Mouse (Mus musculus) liver, embryonic 12.5 days (tissue): ENCODE data around the gene Eif2b5. TPM values are rescaled to one million over a fixed set of nuclear protein-coding genes. Genes with fewer than 3 reads are reported as not detected.
A peak's percentile ranks its signal among the peaks of the same experiment; 100 is the strongest.

Experiments
- ATAC-seq: fragments of 200-750 bp; cut with Nextera tagmentation; 2 replicates; pipeline ENCODE4 v1.8.0; 2017; ENCODE audit warnings: moderate number of reproducible peaks, mild to moderate bottlenecking, moderate library complexity
- H3K27ac ChIP-seq: fragments of 300-500 bp; sonication (generic); 2 replicates; pipeline ENCODE4 v1.5.1; 2016; ENCODE audit warnings: mild to moderate bottlenecking
- H3K27me3 ChIP-seq: fragments of 300-500 bp; sonication (generic); replicated peaks from 2 replicates; pipeline ENCODE4 v1.6.1; 2016; ENCODE audit warnings: mild to moderate bottlenecking, moderate library complexity
- H3K36me3 ChIP-seq: fragments of 300-500 bp; sonication (generic); 2 replicates; pipeline ENCODE4 v1.6.1; 2016; ENCODE audit warnings: mild to moderate bottlenecking, moderate library complexity
- H3K4me1 ChIP-seq: fragments of 300-500 bp; sonication (generic); 2 replicates; pipeline ENCODE4 v1.6.1; 2016
- H3K4me2 ChIP-seq: fragments of 300-500 bp; sonication (generic); 2 replicates; pipeline ENCODE4 v1.6.1; 2016; ENCODE audit warnings: mild to moderate bottlenecking, moderate library complexity
- H3K4me3 ChIP-seq: fragments of 300-500 bp; sonication (generic); 2 replicates; pipeline ENCODE4 v1.5.1; 2016; ENCODE audit warnings: mild to moderate bottlenecking, moderate library complexity
- H3K9ac ChIP-seq: fragments of 300-500 bp; sonication (generic); 2 replicates; pipeline ENCODE4 v1.6.1; 2016; ENCODE audit warnings: mild to moderate bottlenecking, moderate library complexity
- H3K9me3 ChIP-seq: fragments of 300-500 bp; sonication (generic); replicated peaks from 2 replicates; pipeline ENCODE4 v1.6.1; 2016; ENCODE audit warnings: mild to moderate bottlenecking, moderate library complexity
- WGBS: fragments of 180-500 bp; shearing (Covaris S2); methylation state at CpG from one replicate; pipeline ENCODE4 v1.1.7; 2016; ENCODE audit not compliant: insufficient replicate concordance; 5-methylcytosine and 5-hydroxymethylcytosine counted together
- polyA plus RNA-seq: library from polyadenylated mRNA; unstranded; fragments of >200 nt; fragmentation: Nextera tagmentation; extraction: Ambion mirVana; gene quantifications from 2 replicates; pipeline ENCODE4 v1.2.1, GENCODE M21; 2016

Gene Eif2b5
- polyA plus RNA-seq, 1 experiment from 2014 or later, result 99.7 TPM

- H3K9me3 ChIP-seq, result no peaks in the 10 kb centered on the region
- H3K36me3 ChIP-seq, result peaks cover 83% of the 10 kb centered on the region
- H3K4me2 ChIP-seq, result no peak overlapping the region
- 81% methylated on average over 10 of the region's 10 CpGs for WGBS
- H3K4me3 ChIP-seq, result no peak overlapping the region
- no peak overlapping the region for H3K9ac ChIP-seq
- H3K27me3 ChIP-seq, result no peaks in the 10 kb centered on the region
- no peak overlapping the region for H3K27ac ChIP-seq
- ATAC-seq, result no peak
- H3K4me1 ChIP-seq, result peaks cover 37% of the 10 kb centered on the region
Measured at GRCm38 (mm10) chr16:20523886-20524285, 25.3 kb downstream of the Eif2b5 start.

DNA sequence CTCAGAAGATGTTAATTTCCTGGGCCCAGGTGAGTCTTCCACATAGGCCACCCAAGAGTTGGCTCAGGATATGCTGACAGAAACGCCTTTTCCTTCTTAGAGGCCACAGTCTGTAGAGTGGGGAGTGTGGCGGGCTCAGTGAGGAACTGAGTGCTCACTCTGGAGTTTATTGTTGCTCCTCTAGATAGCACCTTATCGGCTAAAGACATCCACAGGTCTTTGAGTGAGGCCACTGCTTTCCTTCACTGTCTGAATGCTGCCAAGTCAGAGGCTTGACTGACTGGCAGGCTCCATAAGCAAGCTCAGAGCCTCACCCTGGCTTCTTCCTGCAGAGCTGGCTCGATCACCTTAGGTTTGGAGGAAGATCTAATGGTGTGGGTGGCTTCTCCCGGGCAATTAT is 30.2 kb downstream of the Eif2b5 start:
- H3K36me3 ChIP-seq, result peaks cover 97% of the 10 kb centered on the region
- H3K27me3 ChIP-seq, result no peaks in the 10 kb centered on the region
- H3K27ac ChIP-seq, result peak overlapping the region; percentile 59
- H3K9me3 ChIP-seq, result no peaks in the 10 kb centered on the region
- ATAC-seq, result peak; percentile 88
- WGBS, result 61% methylated on average over 5 of the region's 5 CpGs
- H3K4me2 ChIP-seq, result peak overlapping the region; percentile 30
- peaks cover 24% of the 10 kb centered on the region for H3K4me1 ChIP-seq
- H3K9ac ChIP-seq, result peak overlapping the region; percentile 25; the same call in 1 of the 2 replicates
- no peak overlapping the region for H3K4me3 ChIP-seq

GRCm38 (mm10) chr16:20529375-20529774 is 30.8 kb downstream of the Eif2b5 start:
- Histone ChIP-seq H3K4me2 (no peak overlapping the region), H3K36me3 (peaks cover 91% of the 10 kb centered on the region), H3K27me3 (no peaks in the 10 kb centered on the region), H3K4me1 (peaks cover 24% of the 10 kb centered on the region), H3K4me3 (no peak overlapping the region), H3K9ac (peak overlapping the region; percentile 25; the same call in 1 of the 2 replicates), H3K9me3 (no peaks in the 10 kb centered on the region), H3K27ac (peak overlapping the region; percentile 59)
- ATAC-seq, result no peak
- 73% methylated on average over 1 of the region's 1 CpGs for WGBS

DNA sequence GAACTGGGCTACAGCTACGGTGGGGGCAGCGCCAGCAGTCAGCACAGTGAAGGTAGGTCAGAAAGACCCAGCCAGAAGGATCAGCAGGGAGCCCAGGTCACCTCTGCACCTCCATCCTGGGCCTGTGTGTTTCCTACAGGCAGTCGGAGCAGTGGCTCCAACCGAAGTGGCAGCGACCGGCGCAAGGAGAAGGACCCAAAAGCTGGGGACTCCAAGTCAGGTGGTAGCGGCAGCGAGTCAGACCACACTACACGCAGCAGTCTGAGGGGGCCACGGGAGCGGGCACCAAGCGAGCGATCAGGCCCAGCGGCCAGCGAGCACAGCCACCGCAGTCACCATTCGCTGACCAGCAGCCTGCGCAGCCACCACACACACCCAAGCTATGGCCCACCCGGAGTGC is 32.3 kb downstream of the Eif2b5 start:
- no peaks in the 10 kb centered on the region for H3K9me3 ChIP-seq
- no peak overlapping the region for H3K4me3 ChIP-seq
- H3K9ac ChIP-seq, result no peak overlapping the region
- 91% methylated on average over 20 of the region's 20 CpGs for WGBS
- ATAC-seq, result no peak
- no peak overlapping the region for H3K27ac ChIP-seq
- H3K27me3 ChIP-seq, result no peaks in the 10 kb centered on the region
- H3K4me1 ChIP-seq, result peaks cover 27% of the 10 kb centered on the region
- H3K36me3 ChIP-seq, result peaks cover 77% of the 10 kb centered on the region
- no peak overlapping the region for H3K4me2 ChIP-seq

GRCm38 (mm10) chr16:20534617-20535295 is 36.1 kb downstream of the Eif2b5 start:
- Histone ChIP-seq H3K9me3 (no peaks in the 10 kb centered on the region), H3K4me2 (peak overlapping the region; percentile 88), H3K4me3 (peak overlapping the region; percentile 88; the same call in 1 of the 2 replicates), H3K27ac (no peak overlapping the region), H3K36me3 (peaks cover 67% of the 10 kb centered on the region), H3K9ac (no peak overlapping the region), H3K4me1 (peaks cover 38% of the 10 kb centered on the region), H3K27me3 (no peaks in the 10 kb centered on the region)
- WGBS, result 37% methylated on average over 10 of the region's 10 CpGs
- no peak for ATAC-seq

DNA sequence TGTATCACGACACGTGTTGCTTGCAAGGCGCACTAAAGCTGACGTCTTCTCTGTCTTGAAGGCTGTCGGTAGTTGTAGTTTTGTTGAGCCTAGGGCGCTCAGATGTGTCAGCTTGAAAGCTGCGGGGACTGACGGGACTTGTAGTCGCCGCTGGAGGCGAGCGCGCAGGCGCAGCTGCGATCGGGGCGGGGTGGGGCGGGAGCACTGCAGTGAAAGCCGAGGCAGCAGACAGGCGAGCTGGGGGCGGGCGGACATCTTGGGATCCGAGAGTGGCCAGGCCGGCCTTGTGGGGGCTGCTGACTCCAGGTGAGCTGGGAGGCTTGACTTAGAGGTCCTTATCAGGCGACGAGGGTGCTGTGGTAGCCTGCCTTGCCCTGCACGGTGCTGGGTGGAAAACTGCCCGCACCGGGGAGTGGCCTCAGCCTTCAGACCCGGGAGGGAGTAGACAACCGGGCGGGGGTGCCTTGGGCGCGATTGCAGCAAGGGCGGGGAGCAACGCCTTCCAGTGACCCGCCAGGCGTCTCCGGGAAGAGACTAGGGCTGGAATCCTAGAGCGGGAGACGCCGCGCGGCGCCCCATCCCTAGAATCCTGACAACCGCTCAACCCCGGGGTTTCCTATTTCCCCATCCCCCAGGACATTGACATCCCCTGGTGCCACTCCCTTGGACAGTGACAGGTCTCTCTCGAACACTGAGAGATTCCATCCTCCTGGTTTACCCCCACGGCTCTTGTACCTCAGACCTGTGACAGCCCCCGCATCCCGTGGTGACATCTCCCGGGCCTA is 36.9 kb downstream of the Eif2b5 start, which contains the start of gene Ap2m1:
TSS of gene Ap2m1 (plus strand) at position 183 of the 785 bp plus-strand sequence.
- peaks cover 67% of the 10 kb centered on the region for H3K36me3 ChIP-seq
- H3K4me3 ChIP-seq, result peak within 1 kb of the TSS; percentile 88
- H3K27ac ChIP-seq, result peak within 1 kb of the TSS; percentile 98
- peak within 1 kb of the TSS; percentile 90 for H3K9ac ChIP-seq
- H3K27me3 ChIP-seq, result no peaks in the 10 kb centered on the region
- H3K4me2 ChIP-seq, result peak within 1 kb of the TSS; percentile 88
- peak; percentile 96 for ATAC-seq
- WGBS, result under 1% methylated on average over 49 of the region's 52 CpGs
- H3K9me3 ChIP-seq, result no peaks in the 10 kb centered on the region
- peaks cover 46% of the 10 kb centered on the region for H3K4me1 ChIP-seq

- WGBS, result 19% methylated on average over 9 of the region's 9 CpGs
- H3K27me3 ChIP-seq, result no peaks in the 10 kb centered on the region
- peak overlapping the region; percentile 88 for H3K4me3 ChIP-seq
- no peak for ATAC-seq
- H3K9me3 ChIP-seq, result no peaks in the 10 kb centered on the region
- peak overlapping the region; percentile 90 for H3K9ac ChIP-seq
- peak overlapping the region; percentile 88 for H3K4me2 ChIP-seq
- peaks cover 67% of the 10 kb centered on the region for H3K36me3 ChIP-seq
- H3K27ac ChIP-seq, result peak overlapping the region; percentile 98
- peaks cover 48% of the 10 kb centered on the region for H3K4me1 ChIP-seq
Measured at GRCm38 (mm10) chr16:20536081-20536665, 37.6 kb downstream of the Eif2b5 start.

- H3K27me3 ChIP-seq, result no peaks in the 10 kb centered on the region
- ATAC-seq, result no peak
- H3K36me3 ChIP-seq, result peaks cover 67% of the 10 kb centered on the region
- H3K4me1 ChIP-seq, result peaks cover 48% of the 10 kb centered on the region
- WGBS, result 24% methylated on average over 5 of the region's 5 CpGs
- no peaks in the 10 kb centered on the region for H3K9me3 ChIP-seq
- H3K27ac ChIP-seq, result peak overlapping the region; percentile 98
- H3K4me2 ChIP-seq, result peak overlapping the region; percentile 88
- H3K9ac ChIP-seq, result peak overlapping the region; percentile 90
- H3K4me3 ChIP-seq, result peak overlapping the region; percentile 88
Measured at GRCm38 (mm10) chr16:20537071-20537471, 38.5 kb downstream of the Eif2b5 start.

GRCm38 (mm10) chr16:20537601-20538320 is 39.1 kb downstream of the Eif2b5 start:
- Histone ChIP-seq H3K27ac (peak overlapping the region; percentile 98), H3K27me3 (no peaks in the 10 kb centered on the region), H3K4me1 (peaks cover 48% of the 10 kb centered on the region), H3K4me2 (peak overlapping the region; percentile 88), H3K36me3 (peaks cover 67% of the 10 kb centered on the region), H3K4me3 (peak overlapping the region; percentile 88), H3K9me3 (no peaks in the 10 kb centered on the region), H3K9ac (peak overlapping the region; percentile 90)
- ATAC-seq, result no peak
- WGBS, result 22% methylated on average over 6 of the region's 6 CpGs

DNA sequence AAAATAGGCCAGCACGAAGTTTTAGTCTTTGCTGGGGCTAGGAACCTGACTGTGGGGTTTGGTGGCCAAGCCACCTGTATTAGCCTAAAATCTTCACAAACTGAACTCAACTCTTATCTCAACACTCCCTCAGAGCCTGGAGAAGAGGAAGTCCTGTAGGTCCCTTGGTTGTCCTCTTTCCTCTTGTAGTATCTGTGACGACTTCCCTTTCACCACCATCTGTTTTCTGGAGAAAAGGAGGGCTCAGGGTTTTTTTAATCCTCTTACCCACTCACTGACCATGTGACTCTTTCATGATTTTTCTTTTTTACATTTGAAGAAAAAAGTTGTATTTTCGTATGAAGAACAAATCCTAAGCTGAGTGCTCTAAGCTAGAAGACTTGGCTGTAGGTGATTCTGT is 41.0 kb downstream of the Eif2b5 start:
- peaks cover 73% of the 10 kb centered on the region for H3K36me3 ChIP-seq

GRCm38 (mm10) chr16:20540438-20540837 is 41.8 kb downstream of the Eif2b5 start:
- H3K4me2 ChIP-seq, result no peak overlapping the region
- peaks cover 45% of the 10 kb centered on the region for H3K4me1 ChIP-seq
- H3K36me3 ChIP-seq, result peaks cover 81% of the 10 kb centered on the region
- 40% methylated on average over 4 of the region's 4 CpGs for WGBS
- no peaks in the 10 kb centered on the region for H3K27me3 ChIP-seq
- H3K9ac ChIP-seq, result peak overlapping the region; percentile 22; the same call in 1 of the 2 replicates
- H3K4me3 ChIP-seq, result no peak overlapping the region
- H3K9me3 ChIP-seq, result no peaks in the 10 kb centered on the region
- ATAC-seq, result no peak
- peak overlapping the region; percentile 45 for H3K27ac ChIP-seq

More for the DNA sequence above, 41.0 kb downstream of the Eif2b5 start:
- Histone ChIP-seq H3K27me3 (no peaks in the 10 kb centered on the region), H3K9me3 (no peaks in the 10 kb centered on the region), H3K9ac (no peak overlapping the region), H3K4me3 (no peak overlapping the region), H3K4me2 (no peak overlapping the region), H3K4me1 (peaks cover 47% of the 10 kb centered on the region), H3K27ac (peak overlapping the region; percentile 45)
- 52% methylated on average over 3 of the region's 3 CpGs for WGBS
- ATAC-seq, result no peak
